Mouse (Mus musculus) hindbrain, embryonic 14.5 days (tissue): ENCODE measurements around the gene Slc35e3. TPM values are rescaled to one million over a fixed set of nuclear protein-coding genes. Genes with fewer than 3 reads are reported as not detected.

ENCODE experiments used
- ATAC-seq: fragments of 200-750 bp; cut with Nextera tagmentation; 2 replicates; pipeline ENCODE4 v1.8.0; 2017; ENCODE audit warnings: moderate number of reproducible peaks, mild to moderate bottlenecking, moderate TSS enrichment, moderate library complexity; ENCODE audit not compliant: low FRiP score
- DNase-seq: peaks from one replicate; pipeline ENCODE4 v3.0.0-alpha.2; 2015; ENCODE audit warnings: low spot score
- H3K27ac ChIP-seq: fragments of 300-500 bp; sonication (generic); 2 replicates; pipeline ENCODE4 v1.5.1; 2014; ENCODE audit warnings: mild to moderate bottlenecking, moderate library complexity
- H3K27me3 ChIP-seq: fragments of 300-500 bp; sonication (generic); 2 replicates; pipeline ENCODE4 v1.6.1; 2014; ENCODE audit warnings: mild to moderate bottlenecking, low read length, mixed read lengths; ENCODE audit not compliant: control insufficient read depth, insufficient read depth
- H3K36me3 ChIP-seq: fragments of 300-500 bp; sonication (generic); replicated peaks from 2 replicates; pipeline ENCODE4 v1.6.1; 2014; ENCODE audit not compliant: control insufficient read depth, insufficient read depth
- H3K4me1 ChIP-seq: fragments of 300-500 bp; sonication (generic); replicated peaks from 2 replicates; pipeline ENCODE4 v1.6.1; 2014; ENCODE audit warnings: antibody characterized with exemption, low read length, mixed read lengths; ENCODE audit not compliant: control insufficient read depth, insufficient read depth
- H3K4me2 ChIP-seq: fragments of 300-500 bp; sonication (generic); replicated peaks from 2 replicates; pipeline ENCODE4 v1.6.1; 2014; ENCODE audit warnings: mild to moderate bottlenecking, moderate library complexity
- H3K4me3 ChIP-seq: fragments of 300-500 bp; sonication (generic); replicated peaks from 2 replicates; pipeline ENCODE4 v1.5.1; 2014; ENCODE audit warnings: mild to moderate bottlenecking, low read length
- H3K9ac ChIP-seq: fragments of 300-500 bp; sonication (generic); 2 replicates; pipeline ENCODE4 v1.6.1; 2014
- H3K9me3 ChIP-seq: fragments of 300-500 bp; sonication (generic); 2 replicates; pipeline ENCODE4 v1.6.1; 2016; ENCODE audit warnings: low read length; ENCODE audit not compliant: control insufficient read depth
- WGBS: fragments of 180-500 bp; shearing (Covaris S2); extraction: QIAGEN DNeasy Blood & Tissue Kit; methylation state at CpG from one replicate; pipeline ENCODE4 v1.1.7; 2014; 5-methylcytosine and 5-hydroxymethylcytosine counted together
- polyA plus RNA-seq: library from polyadenylated mRNA; unstranded; fragments of >200 nt; fragmentation: Nextera tagmentation; extraction: Ambion mirVana; gene quantifications from 2 replicates; pipeline ENCODE4 v1.2.1, GENCODE M21; 2014

The Slc35e3 gene
- polyA plus RNA-seq, 1 experiment from 2014 or later = 24.8 TPM

GRCm38 (mm10) chr10:117783786-117784420 lies 37.7 kb upstream of the Slc35e3 start:
- no peak for ATAC-seq
- Histone ChIP-seq H3K9me3 (no peaks in the 10 kb centered on the region), H3K36me3 (peaks cover 76% of the 10 kb centered on the region), H3K4me1 (no peaks in the 10 kb centered on the region), H3K27ac (no peak overlapping the region), H3K9ac (no peak overlapping the region), H3K4me3 (no peak overlapping the region), H3K4me2 (no peak overlapping the region), H3K27me3 (no peaks in the 10 kb centered on the region)
- WGBS = 98% methylated on average over 13 of the region's 13 CpGs
- no peak for DNase-seq

DNA sequence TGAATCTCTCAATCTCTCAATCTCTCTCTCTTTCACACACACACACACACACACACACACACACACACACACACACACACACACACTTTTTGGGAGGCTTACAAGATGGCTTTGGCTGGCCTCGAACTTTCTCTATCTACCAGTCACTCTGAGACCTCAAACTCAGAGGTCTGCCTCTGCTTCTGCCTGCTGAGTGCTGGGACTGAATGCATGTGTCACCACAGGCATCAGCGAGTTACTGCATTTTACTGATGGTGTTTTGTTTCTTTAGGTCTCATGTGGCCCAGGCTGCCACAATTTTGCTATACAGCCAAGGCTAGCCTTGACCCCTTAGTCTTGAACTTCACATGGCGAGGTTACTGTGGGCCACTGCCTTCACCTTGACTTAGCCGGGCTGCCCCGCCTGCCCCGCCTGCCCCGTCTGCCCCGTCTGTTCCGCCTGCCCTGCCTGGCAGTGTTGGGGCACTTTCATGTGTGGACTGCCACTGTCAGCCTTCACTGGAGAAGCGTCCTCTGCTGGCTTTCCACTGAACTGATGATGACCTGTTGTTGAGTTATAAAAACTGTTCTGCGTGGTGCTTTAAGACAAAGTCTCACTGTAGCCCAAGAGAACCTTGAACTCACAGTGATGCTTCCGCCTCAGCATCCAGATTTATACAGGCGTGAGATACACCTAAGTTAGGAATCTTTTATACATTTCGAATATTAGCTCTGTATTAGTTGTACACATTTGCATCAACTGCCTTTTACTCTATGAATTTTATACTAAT lies 36.5 kb upstream of the Slc35e3 start:
- DNase-seq (no peak), ATAC-seq (no peak)
- peaks cover 87% of the 10 kb centered on the region for H3K36me3 ChIP-seq
- WGBS = 95% methylated on average over 14 of the region's 14 CpGs
- H3K27me3 ChIP-seq = no peaks in the 10 kb centered on the region
- H3K9me3 ChIP-seq = no peaks in the 10 kb centered on the region
- no peak overlapping the region for H3K9ac ChIP-seq
- no peaks in the 10 kb centered on the region for H3K4me1 ChIP-seq
- no peak overlapping the region for H3K4me3 ChIP-seq
- H3K4me2 ChIP-seq = no peak overlapping the region
- H3K27ac ChIP-seq = no peak overlapping the region

- H3K27ac ChIP-seq = no peak overlapping the region
- no peaks in the 10 kb centered on the region for H3K9me3 ChIP-seq
- H3K4me2 ChIP-seq = no peak overlapping the region
- no peak for DNase-seq
- no peaks in the 10 kb centered on the region for H3K27me3 ChIP-seq
- peaks cover 85% of the 10 kb centered on the region for H3K36me3 ChIP-seq
- no peak overlapping the region for H3K9ac ChIP-seq
- no peak for ATAC-seq
- 91% methylated on average over 2 of the region's 2 CpGs for WGBS
- H3K4me3 ChIP-seq = no peak overlapping the region
- H3K4me1 ChIP-seq = no peaks in the 10 kb centered on the region
These were observed 35.9 kb upstream of the Slc35e3 start for GRCm38 (mm10) chr10:117782056-117782455.

- WGBS = 97% methylated on average over 17 of the region's 17 CpGs
These were observed 35.0 kb upstream of the Slc35e3 start for GRCm38 (mm10) chr10:117781021-117781725.

GRCm38 (mm10) chr10:117780306-117780911 lies 34.2 kb upstream of the Slc35e3 start:
- Histone ChIP-seq H3K4me2 (no peak overlapping the region), H3K9me3 (no peaks in the 10 kb centered on the region), H3K27ac (no peak overlapping the region), H3K27me3 (no peaks in the 10 kb centered on the region), H3K9ac (no peak overlapping the region), H3K4me3 (no peak overlapping the region), H3K36me3 (peaks cover 85% of the 10 kb centered on the region), H3K4me1 (no peaks in the 10 kb centered on the region)
- no peak for ATAC-seq
- DNase-seq = no peak
- WGBS = 96% methylated on average over 6 of the region's 6 CpGs

More at GRCm38 (mm10) chr10:117781021-117781725, 35.0 kb upstream of the Slc35e3 start:
- Histone ChIP-seq H3K36me3 (peaks cover 84% of the 10 kb centered on the region), H3K9ac (no peak overlapping the region), H3K4me2 (no peak overlapping the region), H3K27ac (no peak overlapping the region), H3K4me1 (no peaks in the 10 kb centered on the region), H3K9me3 (no peaks in the 10 kb centered on the region), H3K4me3 (no peak overlapping the region), H3K27me3 (no peaks in the 10 kb centered on the region)
- DNase-seq (no peak), ATAC-seq (no peak)

DNA sequence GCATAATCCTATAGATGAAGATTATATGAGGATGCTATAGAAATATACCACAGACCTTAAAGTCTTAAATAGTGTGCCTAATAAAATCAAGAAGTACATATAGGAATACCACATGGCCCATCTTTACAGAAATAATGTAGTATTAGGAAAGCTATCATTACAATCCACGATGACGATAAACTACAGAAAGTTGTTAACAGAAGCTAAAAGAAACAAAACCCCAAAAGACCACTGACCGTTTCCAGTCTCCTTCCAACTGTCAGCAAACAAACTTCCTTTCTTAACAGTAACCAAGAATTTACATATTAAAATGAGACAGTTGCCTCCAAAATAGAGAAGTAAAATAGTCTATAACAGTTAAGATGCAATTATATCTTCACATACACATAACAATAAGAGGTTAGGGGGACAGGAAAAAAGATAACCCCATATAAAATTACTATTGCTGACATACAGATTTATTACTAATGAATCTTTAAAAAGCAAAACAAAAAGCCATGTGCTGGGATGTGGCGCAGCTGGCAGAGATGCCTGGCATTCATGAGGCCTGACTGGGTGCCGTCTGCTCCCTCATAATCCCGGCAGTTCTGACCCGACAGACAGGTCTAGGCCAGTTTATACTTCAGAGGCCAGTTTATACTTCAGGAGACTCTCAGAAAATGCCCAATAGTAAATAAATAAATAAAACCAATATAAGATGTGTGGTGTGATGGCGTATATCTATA lies 33.6 kb upstream of the Slc35e3 start:
- Histone ChIP-seq H3K27me3 (no peaks in the 10 kb centered on the region), H3K9ac (no peak overlapping the region), H3K4me3 (no peak overlapping the region), H3K4me1 (no peaks in the 10 kb centered on the region), H3K9me3 (no peaks in the 10 kb centered on the region), H3K27ac (no peak overlapping the region), H3K4me2 (no peak overlapping the region), H3K36me3 (peaks cover 86% of the 10 kb centered on the region)
- DNase-seq (no peak), ATAC-seq (no peak)
- WGBS = 89% methylated on average over 8 of the region's 8 CpGs

DNA sequence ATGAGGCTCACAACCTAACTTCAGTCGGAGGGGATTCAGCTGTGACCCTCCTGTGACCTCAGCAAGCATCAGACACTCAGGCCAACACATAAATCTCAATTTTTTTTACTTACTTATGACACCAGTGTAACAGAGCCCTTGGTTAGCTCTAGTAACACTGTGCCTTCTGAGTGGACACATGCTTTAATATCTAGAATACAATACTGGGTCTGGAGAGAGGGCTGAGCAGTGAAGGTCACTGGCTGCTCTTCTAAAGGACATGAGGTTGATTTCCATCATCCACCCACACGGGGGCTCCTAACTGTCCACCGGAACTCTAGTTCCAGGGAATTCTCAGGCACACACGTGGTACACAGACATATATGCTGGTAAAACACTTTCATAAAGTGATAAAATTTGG lies 32.8 kb upstream of the Slc35e3 start:
- Histone ChIP-seq H3K27ac (no peak overlapping the region), H3K4me1 (no peaks in the 10 kb centered on the region), H3K9me3 (no peaks in the 10 kb centered on the region), H3K27me3 (no peaks in the 10 kb centered on the region), H3K9ac (no peak overlapping the region), H3K4me3 (no peak overlapping the region), H3K4me2 (no peak overlapping the region), H3K36me3 (peaks cover 87% of the 10 kb centered on the region)
- ATAC-seq (no peak), DNase-seq (no peak)
- WGBS = 93% methylated on average over 4 of the region's 4 CpGs

- no peak overlapping the region for H3K4me3 ChIP-seq
- no peak overlapping the region for H3K27ac ChIP-seq
- H3K9ac ChIP-seq = no peak overlapping the region
- DNase-seq (no peak), ATAC-seq (no peak)
- H3K36me3 ChIP-seq = peaks cover 87% of the 10 kb centered on the region
- 97% methylated on average over 12 of the region's 12 CpGs for WGBS
- no peak overlapping the region for H3K4me2 ChIP-seq
- no peaks in the 10 kb centered on the region for H3K9me3 ChIP-seq
- H3K4me1 ChIP-seq = no peaks in the 10 kb centered on the region
- H3K27me3 ChIP-seq = no peaks in the 10 kb centered on the region
These were observed 32.3 kb upstream of the Slc35e3 start for GRCm38 (mm10) chr10:117778328-117778910.
